ENCODE assay signal across 12 mouse cellular contexts in the genomic region with DNA sequence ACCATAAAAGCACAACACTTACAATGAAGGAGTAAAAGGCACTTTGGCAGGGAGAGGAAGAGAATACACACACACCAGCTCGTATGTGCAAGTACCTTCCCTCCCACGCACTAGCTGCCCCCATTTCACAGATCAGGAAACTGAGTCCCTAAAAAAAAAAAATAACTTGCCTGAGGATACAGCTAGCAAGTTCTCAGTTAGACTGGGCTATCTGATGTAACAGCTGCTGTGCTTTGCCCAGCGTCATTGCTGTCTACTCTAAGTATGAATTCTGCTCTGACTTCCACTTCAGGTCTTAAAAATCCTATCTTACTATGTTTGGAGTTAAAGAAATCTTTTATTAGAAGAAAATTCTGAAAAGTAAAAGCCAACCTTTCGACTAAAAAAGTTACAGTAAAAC. TPM values are rescaled to one million over a fixed set of nuclear protein-coding genes. Genes with fewer than 3 reads are reported as not detected.
DNase-seq lines count a peak whose midpoint lies in the region; ATAC-seq and TF ChIP-seq lines count a peak whose summit lies in the region.
"Had no signal": no experiment of that assay in that cellular context is flagged by ENCODE, and none has a peak within 500 bp of the region (broad histone marks: within the 10 kb centered on the region; RNA-seq: fewer than 3 reads in every experiment).

No protein-coding gene starts in this region.

- H3K4me2 ChIP-seq in heart, embryonic 14.5 days (ENCODE audit: low read length) = peak overlapping the region; percentile 67
- H3K4me2 ChIP-seq in lung, embryonic 16.5 days (ENCODE audit: low read depth, low read length) = peak overlapping the region; percentile 89; the same call in 1 of the 2 replicates
- H3K4me2 ChIP-seq in myocyte (ENCODE audit: low read depth) = peak overlapping the region; percentile 74

- no peak for TF ChIP-seq POLR2A in myocyte (IDR thresholded peaks at IDR 0.05; ENCODE audit: insufficient read length, low read depth)

- no peak for DNase-seq in heart, adult 8-10 months (ENCODE audit: low spot score)
- DNase-seq in lung, postnatal 4 days = no peak
- no peak for DNase-seq in right cerebral cortex, postnatal 14 days
- no peak for DNase-seq in spleen, postnatal 10 days (ENCODE audit: low spot score in 2 of 2)
- DNase-seq: cerebellum, adult 11 months; thymus, adult 18-20 months had no signal

- H3K4me3 ChIP-seq in heart, embryonic 14.5 days (ENCODE audit: control insufficient read depth in 1 of 2, insufficient read depth in 1 of 2, low read depth in 1 of 2, low read length in 2 of 2) = peak overlapping the region in 1 of 2 experiments; percentile 81; a peak in 1 of 4 replicates
- no peak overlapping the region for H3K4me3 ChIP-seq in lung, embryonic 16.5 days (ENCODE audit: low read length)
- peak overlapping the region; percentile 61 for H3K4me3 ChIP-seq in myocyte

- no peak overlapping the region for H3ac ChIP-seq in myocyte (ENCODE audit: control insufficient read depth, insufficient read length)

- H3K4me1 ChIP-seq in heart, embryonic 14.5 days (ENCODE audit: control insufficient read depth in 2 of 2, insufficient read depth in 2 of 2, low read length in 2 of 2) = peaks cover 7 to 9% of the 10 kb centered on the region in 2 experiments; a peak in 2 of 4 replicates
- H3K4me1 ChIP-seq in lung, embryonic 16.5 days (replicated peaks; ENCODE audit: control insufficient read depth, insufficient read depth, low read length) = peaks cover 14% of the 10 kb centered on the region

- H3K27me3 ChIP-seq in heart, embryonic 14.5 days (ENCODE audit: control insufficient read depth, insufficient read depth, low read length) = no peaks in the 10 kb centered on the region
- no peaks in the 10 kb centered on the region for H3K27me3 ChIP-seq in lung, embryonic 16.5 days (ENCODE audit: control insufficient read depth, insufficient read depth, low read depth, low read length)
- no peaks in the 10 kb centered on the region for H3K27me3 ChIP-seq in myocyte (ENCODE audit: control insufficient read depth, insufficient read depth, insufficient read length)
- H3K27me3 ChIP-seq: kidney, embryonic 15.5 days had no signal

- H3K36me3 ChIP-seq in heart, embryonic 14.5 days (ENCODE audit: control insufficient read depth, insufficient read depth, low read length) = no peaks in the 10 kb centered on the region
- no peaks in the 10 kb centered on the region for H3K36me3 ChIP-seq in lung, embryonic 16.5 days (ENCODE audit: control insufficient read depth, insufficient read depth, low read length)
- no peaks in the 10 kb centered on the region for H3K36me3 ChIP-seq in myocyte (ENCODE audit: control insufficient read depth, insufficient read depth)
- H3K36me3 ChIP-seq: hindbrain, embryonic 10.5 days; kidney, embryonic 15.5 days had no signal

- no peak for ATAC-seq in heart, embryonic 14.5 days (ENCODE audit: insufficient number of reproducible peaks, insufficient read depth, low FRiP score, low read depth)
- no peak for ATAC-seq in lung, embryonic 16.5 days (ENCODE audit: low read depth)
- 0 out of 2 replicates have a peak, but pooled peaks have one; percentile 35 for ATAC-seq in erythroblast, adult 5-6 weeks (replicated peaks; ENCODE audit: low FRiP score, poor library complexity, severe bottlenecking)

- H3K9me3 ChIP-seq in heart, embryonic 14.5 days (ENCODE audit: control insufficient read depth, low read length) = no peaks in the 10 kb centered on the region
- no peaks in the 10 kb centered on the region for H3K9me3 ChIP-seq in lung, embryonic 16.5 days (ENCODE audit: control insufficient read depth, low read length)
- H3K9me3 ChIP-seq: hindbrain, embryonic 10.5 days; kidney, embryonic 15.5 days had no signal

- H3K9ac ChIP-seq in heart, embryonic 14.5 days (ENCODE audit: low read length) = no peak overlapping the region; the same call in 1 of the 2 replicates
- no peak overlapping the region for H3K9ac ChIP-seq in lung, embryonic 16.5 days (ENCODE audit: low read length)
- H3K9ac ChIP-seq: kidney, embryonic 15.5 days had no signal

- H3K27ac ChIP-seq in heart, embryonic 14.5 days (replicated peaks in 1 of 2; ENCODE audit: control insufficient read depth in 1 of 2, insufficient read depth in 1 of 2, low read depth in 2 of 2, low read length in 2 of 2) = no peak overlapping the region
- H3K27ac ChIP-seq in lung, embryonic 16.5 days (ENCODE audit: low read length) = no peak overlapping the region
- H3K27ac ChIP-seq: hindbrain, embryonic 10.5 days; kidney, embryonic 15.5 days had no signal

- WGBS in heart, embryonic 14.5 days = 74% methylated on average over 4 of the region's 4 CpGs
- 71% methylated on average over 4 of the region's 4 CpGs for WGBS in lung, embryonic 16.5 days

- peaks cover 62% of the 10 kb centered on the region for H3K79me2 ChIP-seq in myocyte (ENCODE audit: control insufficient read depth, insufficient read depth)

TF ChIP-seq in myocyte, 11 proteins besides CTCF, POLR2A, EP300 and RAD21:
- TF ChIP-seq REST (IDR thresholded peaks at IDR 0.05; ENCODE audit: insufficient read depth, insufficient read length) (no peak), MYOD1 (IDR thresholded peaks at IDR 0.05; ENCODE audit: control insufficient read depth in 1 of 3, insufficient read length in 2 of 3, low read depth in 2 of 3) (no peak), CEBPB (IDR thresholded peaks at IDR 0.05; ENCODE audit: insufficient read depth, poor library complexity, severe bottlenecking) (no peak), SRF (IDR thresholded peaks at IDR 0.05; ENCODE audit: control insufficient read depth, insufficient read length, low read depth) (no peak), TCF12 (IDR thresholded peaks at IDR 0.05; ENCODE audit: insufficient read depth, poor library complexity, severe bottlenecking) (no peak), MYOG (IDR thresholded peaks at IDR 0.05; ENCODE audit: control insufficient read depth in 1 of 3, insufficient read depth in 1 of 3, insufficient read length in 2 of 3, low read depth in 2 of 3) (no peak), TCF3 (IDR thresholded peaks at IDR 0.05; ENCODE audit: insufficient read length, low read depth) (no peak), E2F4 (IDR thresholded peaks at IDR 0.05; ENCODE audit: insufficient read depth) (no peak), USF1 (IDR thresholded peaks at IDR 0.05; ENCODE audit: low read depth) (no peak), POLR2AphosphoS2 (IDR thresholded peaks at IDR 0.05; ENCODE audit: insufficient read length, low read depth) (no peak), MAX (IDR thresholded peaks at IDR 0.05; ENCODE audit: low read depth) (no peak)

RNA-seq across cellular contexts. Expression of a gene that starts 2.0 kb away (rescaled TPM):
- polyA plus RNA-seq in heart, embryonic 14.5 days (2014; fragmentation: Nextera tagmentation; extraction: Ambion mirVana) = 4.8 and 6.8 TPM in 2 replicates
- 10 to 100 TPM; 10.2 to 14.0 (median 12.8) TPM for total RNA-seq in heart, adult 8-10 months (2022)
- 5.5 and 5.8 TPM in 2 replicates for polyA plus RNA-seq in lung, embryonic 16.5 days (2015; fragmentation: Nextera tagmentation; extraction: Ambion mirVana)
- 7.9 and 11.1 TPM in 2 replicates for total RNA-seq in erythroblast, adult 5-6 weeks (2015; ENCODE audit: low replicate concordance)
- total RNA-seq in erythroblast, adult 5-6 weeks (2017; ENCODE audit: low replicate concordance) = 23.8 and 25.6 TPM in 2 replicates
- polyA plus RNA-seq in myocyte (2012; fragmentation: generic; extraction: Trizol) = 20.4 TPM
